Mouse (Mus musculus) lung, postnatal 4 days (tissue): ENCODE data around the gene Faim2.

Experiments
- DNase-seq, 2 experiments: peaks; one replicate each; pipeline ENCODE4 v3.0.0; 2021

Faim2 gene

GRCm38 (mm10) chr15:99527629-99528353 is at the start of gene Faim2:
Gene Faim2, minus strand, starts transcription at chr15:99528165.
- DNase-seq = no peak

- DNase-seq = no peak
Measured at GRCm38 (mm10) chr15:99569123-99569522, 41.2 kb upstream of the Faim2 start.

GRCm38 (mm10) chr15:99568682-99569081 is 40.7 kb upstream of the Faim2 start:
- no peak for DNase-seq

DNA sequence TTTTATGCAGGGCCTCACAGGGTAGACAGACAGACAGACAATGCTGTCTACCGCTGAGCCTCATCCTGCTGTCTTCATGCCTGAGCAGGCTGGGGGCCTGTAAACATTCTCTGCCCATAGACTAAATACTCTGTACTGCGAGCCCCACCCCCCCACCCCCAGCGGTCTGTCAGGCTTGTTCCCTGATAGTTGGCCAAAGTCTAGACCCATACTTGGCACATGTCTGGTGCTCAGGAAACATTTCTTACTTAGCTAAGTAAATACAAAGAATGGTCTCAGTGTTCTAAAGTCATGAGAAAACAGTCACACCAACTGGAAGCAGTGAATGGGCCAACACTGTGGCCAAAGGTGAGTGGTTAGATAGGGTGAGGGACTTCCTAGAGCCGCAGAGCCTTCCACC is 39.4 kb upstream of the Faim2 start:
- no peak for DNase-seq

DNA sequence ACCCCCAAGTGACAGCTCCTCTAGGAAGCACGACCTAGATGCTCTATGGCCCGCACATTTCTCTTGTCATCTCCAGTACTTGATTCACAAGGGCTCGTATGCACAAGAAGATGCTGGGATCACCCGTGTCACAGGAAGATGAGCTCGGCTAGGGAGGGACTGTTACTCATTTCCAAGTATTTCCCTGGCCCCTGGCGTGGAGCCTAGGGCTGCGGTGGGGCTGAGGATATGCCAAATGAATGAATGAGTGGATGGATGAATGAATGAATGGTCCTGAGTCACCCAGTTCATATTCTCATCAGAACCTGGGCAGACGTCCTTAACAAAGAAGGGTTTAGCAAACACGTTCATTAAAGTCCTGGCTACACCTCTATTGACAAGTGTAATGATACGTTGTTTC is 32.3 kb upstream of the Faim2 start:
- no peak for DNase-seq

DNA sequence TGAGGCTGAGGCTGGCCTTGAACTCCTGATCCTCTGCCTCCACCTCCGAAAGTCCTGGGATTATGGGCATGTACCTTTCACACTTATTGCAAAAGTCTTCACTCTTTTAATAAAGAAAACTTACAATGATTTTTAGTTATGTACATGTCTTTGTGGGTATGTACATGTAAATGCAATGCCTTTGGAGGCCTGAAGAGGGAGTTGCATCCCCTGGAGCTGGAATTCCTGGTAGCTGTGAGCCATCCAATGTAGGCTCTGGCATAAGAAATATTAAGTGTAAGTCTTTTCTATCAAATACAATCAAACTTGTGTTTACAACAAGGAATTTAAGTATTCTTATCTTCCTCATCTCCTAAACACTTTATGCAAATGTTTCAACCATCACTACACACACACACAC is 31.0 kb upstream of the Faim2 start:
- no peak for DNase-seq

- DNase-seq = no peak
Measured at GRCm38 (mm10) chr15:99553767-99554166, 25.8 kb upstream of the Faim2 start.

- no peak for DNase-seq
Measured at GRCm38 (mm10) chr15:99549901-99550300, 21.9 kb upstream of the Faim2 start.

DNA sequence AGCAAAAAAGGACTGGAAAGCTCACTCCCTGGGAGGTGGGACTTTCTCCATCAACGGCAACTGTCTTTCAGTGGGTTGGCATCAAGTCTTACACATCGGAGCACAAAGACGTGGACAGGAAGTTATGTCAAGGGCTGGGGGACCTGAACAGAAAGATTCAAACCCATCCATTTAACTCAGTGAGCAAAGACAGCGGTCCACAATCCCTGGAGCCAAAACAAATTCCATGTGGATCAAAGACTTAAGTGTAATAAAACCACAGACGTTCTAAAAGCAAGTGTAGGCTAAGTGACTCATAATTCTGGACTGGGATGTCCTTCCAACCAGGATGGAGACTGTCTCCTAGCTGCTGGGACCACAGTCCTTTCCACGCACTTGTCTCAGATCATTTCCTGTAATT is 19.8 kb upstream of the Faim2 start:
- no peak for DNase-seq

GRCm38 (mm10) chr15:99546596-99546995 is 18.6 kb upstream of the Faim2 start:
- DNase-seq = peak in 1 of 2 experiments; percentile 49

DNA sequence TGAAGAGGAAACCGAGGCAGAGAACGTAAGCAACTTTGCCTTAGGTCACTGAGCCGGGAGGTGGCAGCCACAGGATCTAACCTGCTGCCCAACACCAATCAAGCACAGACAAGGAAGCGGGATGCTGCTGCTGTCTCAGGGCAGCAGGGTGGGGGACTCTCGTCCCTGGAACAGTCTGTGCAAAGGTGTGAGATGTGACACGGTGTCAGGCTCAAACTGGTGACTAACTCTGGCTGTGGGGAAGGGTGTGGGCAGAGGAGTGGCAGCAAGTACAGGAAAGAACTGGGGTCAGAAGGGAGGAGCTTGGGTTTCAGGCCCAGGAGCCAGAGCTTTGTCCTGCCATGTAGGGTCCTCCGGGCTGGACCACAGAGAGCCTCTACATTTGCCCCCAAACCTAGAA is 16.1 kb upstream of the Faim2 start:
- no peak for DNase-seq

- DNase-seq = no peak
Measured at GRCm38 (mm10) chr15:99539891-99540290, 11.9 kb upstream of the Faim2 start.

DNA sequence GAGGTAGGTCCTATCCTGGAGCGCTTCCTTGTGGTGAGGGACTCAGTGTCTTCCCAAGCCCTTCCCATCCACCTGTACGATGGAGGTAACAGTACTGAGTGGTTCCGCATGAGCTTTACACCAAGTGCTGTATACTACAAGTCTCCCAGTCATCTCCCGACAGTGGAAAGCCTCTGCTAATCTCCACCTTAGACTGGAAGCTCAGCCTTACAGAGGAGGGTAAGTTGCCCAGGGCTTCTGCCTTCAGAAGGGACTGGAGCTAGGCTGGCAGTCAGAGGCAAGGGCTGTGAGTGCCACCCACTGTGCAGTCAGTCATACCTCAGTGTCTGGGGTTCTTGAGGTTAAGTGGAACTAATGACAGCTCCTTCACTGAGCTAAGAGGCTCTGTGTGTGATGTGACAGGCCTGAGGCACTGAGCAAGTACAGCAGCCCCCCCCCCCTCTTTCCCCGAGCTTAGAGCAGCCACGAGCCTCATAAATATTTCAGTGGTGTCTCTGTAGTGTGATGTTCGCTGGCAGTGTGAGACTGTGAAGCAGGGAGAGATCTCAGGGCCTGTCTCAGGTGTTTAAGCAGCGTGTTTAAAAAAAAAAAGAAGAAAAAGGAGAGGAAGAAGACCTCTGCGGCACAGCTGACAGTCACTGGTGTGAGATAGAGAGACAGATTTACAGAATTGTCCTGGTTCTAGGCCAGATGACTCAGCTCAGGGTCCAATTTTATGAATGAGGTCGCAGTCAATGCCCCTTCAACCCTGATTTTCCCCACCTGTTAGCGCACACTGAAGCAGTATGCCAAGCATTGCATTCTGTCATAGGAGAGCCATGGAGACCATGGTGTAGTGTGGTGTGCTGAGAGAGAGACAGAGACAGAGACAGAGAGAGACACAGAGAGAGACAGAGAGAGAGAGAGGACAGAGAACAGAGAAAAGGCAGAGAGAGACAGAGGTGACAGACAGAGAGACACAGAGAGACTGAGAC is 9.2 kb upstream of the Faim2 start:
- no peak for DNase-seq

DNA sequence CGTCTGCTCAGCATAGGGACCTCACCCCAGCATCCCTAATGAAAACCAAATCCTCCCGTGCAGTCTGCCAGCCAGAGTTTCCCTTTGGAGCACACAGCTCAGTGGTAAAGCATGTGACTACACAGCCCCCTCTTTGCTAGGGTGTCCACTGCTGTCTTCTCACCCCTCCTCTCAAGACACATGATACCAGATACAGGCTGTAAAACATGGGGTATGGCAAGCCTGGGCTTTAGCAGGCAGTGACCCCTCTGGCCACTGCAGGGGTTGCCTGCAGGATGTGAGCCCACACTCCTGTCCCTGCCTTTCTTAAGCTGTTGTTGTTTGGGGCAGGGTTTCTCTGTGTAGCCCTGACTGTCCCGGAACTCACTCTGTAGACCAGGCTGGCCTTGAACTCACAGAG is 4.1 kb upstream of the Faim2 start:
- DNase-seq = no peak

DNA sequence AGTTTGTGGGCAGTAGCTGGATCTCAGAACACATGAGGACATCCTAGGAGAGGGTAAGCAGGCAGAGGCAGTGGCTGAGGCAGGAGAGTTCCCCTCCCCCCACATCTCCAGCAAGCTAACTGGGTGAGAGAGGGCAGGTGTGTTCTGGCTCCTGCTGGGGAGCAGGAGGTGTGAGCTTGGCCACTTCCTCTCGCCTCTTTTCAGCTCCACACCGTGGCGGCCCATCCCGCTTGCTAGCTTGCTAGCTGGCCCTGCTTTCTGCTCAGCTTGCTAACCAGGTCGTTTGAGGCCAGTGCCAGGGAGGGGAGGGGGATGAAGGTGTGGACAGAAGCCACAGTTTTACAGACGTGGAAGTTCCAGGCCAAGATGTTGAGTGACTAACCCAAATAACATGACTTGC is 3.2 kb upstream of the Faim2 start:
- DNase-seq = no peak

DNA sequence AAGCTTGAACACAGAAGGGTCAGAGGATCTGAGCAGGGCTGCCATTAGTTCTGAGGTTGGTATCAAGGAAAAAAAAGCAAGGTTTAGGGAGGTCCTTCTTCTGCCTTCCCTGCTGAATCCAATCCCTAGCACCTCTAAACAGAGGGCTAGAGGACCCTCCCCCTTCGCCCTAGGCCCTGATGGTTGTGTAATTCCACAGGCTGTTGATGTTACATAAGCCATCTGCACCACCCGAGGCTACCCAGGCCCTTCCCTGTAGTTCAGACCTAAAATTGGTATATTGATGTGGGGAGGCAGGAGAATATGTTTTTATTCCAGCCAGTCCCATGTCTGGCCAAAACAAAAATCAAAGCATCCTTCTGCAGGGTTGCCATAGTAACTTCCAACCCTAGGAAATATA is 1.3 kb downstream of the Faim2 start:
- peak in 1 of 2 experiments; percentile 80 for DNase-seq

- no peak for DNase-seq
Measured at GRCm38 (mm10) chr15:99520306-99520705, 7.7 kb downstream of the Faim2 start.

- DNase-seq = no peak
Measured at GRCm38 (mm10) chr15:99519626-99520025, 8.3 kb downstream of the Faim2 start.

- DNase-seq = peak in 1 of 2 experiments; percentile 57
Measured at GRCm38 (mm10) chr15:99517715-99518114, 10.2 kb downstream of the Faim2 start.

DNA sequence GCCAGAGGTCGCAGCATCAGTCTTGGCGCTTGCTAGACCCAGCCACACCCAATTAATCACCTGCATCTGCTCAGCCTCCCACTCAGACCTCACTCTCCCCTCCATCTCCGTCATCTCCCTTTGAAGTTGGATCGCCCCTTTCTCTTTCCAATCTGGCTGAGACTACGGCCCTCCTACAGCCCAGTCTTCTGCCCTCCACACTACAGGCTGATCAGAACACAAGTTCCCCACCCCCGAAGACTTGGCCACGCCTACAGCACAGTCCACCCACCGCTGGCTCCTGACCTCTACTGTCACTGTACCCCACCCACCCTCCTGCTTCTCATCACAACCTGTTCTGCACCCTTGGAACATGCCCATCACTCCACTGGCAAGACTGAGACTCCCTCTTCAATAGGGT is 11.2 kb downstream of the Faim2 start:
- DNase-seq = no peak

DNA sequence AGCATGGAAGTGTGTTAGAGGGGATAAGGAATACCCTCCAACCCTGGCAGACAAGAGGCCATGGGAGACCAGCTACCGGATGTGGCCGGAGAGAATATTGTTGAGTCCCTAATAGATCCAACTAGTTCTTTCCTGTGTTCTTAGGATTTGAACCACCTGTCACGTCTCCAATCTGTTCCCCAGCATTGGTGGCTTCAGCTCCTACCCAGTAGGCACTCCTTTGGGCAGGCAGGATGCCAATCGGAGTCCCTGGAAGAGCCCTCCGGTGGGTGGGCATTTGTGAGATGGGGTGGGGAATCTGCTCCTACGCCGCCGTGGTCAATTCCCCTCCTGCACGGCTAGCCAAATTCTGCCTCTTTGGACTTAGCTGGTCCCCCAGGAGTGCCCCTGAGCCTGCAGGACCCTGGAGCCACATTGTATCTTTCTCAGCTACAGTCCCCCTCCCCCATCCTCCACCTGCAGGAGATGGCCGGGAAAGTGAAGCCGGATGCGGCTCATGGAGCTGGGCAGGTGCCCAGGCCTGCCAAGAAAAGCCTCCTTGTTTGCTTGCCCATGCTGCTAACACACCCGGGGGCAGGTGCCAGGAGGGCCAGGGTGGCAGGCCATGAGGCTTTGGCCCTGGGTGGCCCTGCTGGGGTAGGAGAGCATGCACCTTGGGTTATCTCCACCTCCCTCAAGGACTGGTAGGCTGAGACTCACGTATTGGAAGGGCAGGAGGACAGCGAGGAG is 16.0 kb downstream of the Faim2 start:
- DNase-seq = peak in 1 of 2 experiments; percentile 70

- DNase-seq = no peak
Measured at GRCm38 (mm10) chr15:99510621-99511020, 17.3 kb downstream of the Faim2 start.

DNA sequence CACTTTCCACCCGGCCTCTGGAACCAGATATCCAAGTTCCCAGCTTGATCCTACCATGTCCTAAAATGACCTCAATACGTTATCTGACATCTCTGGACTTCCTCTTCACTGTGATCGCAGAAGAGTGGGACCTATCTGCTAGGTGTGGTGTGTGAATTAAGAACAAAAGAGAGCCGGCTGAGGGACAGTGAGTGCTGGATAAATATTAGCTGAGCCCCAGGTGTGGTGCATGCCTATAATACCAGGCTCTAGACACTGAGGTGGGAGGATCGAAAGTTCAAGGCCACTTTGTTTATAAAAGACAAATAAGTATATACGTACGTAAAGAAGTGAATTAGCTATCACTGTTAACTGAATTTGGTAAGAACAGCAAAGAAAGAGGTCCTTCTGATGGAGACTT is 18.1 kb downstream of the Faim2 start:
- no peak for DNase-seq
